Mouse (Mus musculus) cerebellum, postnatal 14 days (tissue): Measurements from ENCODE around the gene Prrx2.
A peak's percentile ranks its signal among the peaks of the same experiment; 100 is the strongest.

Experiments
- DNase-seq, 2 experiments: peaks; one replicate each; pipeline ENCODE4 v3.0.0; 2021; ENCODE audit warnings: mixed read lengths in 2 of 2

Gene Prrx2

DNA sequence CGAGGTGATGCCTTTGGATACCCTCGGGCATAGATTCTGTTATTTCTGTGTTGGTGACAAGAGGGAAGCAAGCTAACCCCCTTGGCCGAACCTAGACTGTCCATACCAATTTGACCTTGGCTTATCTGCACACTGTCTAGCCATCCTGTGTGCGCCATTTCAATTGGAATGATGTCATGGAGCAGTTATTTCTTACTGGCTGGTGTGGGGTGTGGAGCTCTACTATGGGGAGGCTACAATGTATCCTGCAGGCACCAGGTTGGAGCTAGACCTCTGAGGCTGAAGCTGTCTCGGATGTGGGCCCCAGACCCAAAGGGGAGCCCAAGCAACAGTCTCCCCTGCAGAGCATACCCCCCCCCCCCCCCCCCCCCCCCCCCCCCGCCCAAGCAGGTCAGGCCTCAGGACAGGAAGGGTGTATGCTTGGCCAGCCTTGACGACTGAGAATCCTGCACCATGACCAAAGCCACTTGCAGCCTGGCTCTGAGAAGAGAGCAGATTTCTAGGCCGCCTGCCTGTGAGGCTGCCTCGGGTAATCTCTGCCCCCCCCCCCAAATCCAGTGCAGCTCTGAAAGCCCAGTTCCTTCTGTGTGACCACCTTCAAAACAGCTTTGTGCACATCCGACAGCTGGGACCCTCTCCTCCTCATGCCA lies at the start of gene Prrx2:
Prrx2 (plus strand) TSS at position 600 of the 650 bp plus-strand sequence.
- DNase-seq: no peak

DNA sequence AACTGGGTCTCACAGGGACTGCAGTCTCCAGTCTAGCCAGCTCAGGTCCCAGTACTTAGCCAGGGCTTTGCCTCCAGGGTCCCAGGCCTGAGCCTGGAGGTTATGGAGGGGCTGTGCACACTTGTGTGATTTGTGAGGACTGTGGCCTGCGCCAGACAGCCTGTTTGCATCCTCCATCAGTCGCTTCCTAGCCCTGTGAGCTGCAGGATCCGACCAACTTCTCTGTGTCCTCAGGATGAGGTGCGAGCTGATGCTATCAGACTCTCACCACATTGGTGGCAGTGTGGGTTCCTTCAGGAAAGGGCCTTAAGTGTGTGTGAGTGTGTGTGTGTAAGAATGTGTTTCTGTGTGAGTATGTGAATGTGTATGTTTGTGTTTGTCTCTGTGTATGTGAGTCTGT lies 47.3 kb upstream of the Prrx2 start:
- DNase-seq: no peak

- no peak for DNase-seq
Measured at GRCm38 (mm10) chr2:30792061-30792460, 42.7 kb upstream of the Prrx2 start.

DNA sequence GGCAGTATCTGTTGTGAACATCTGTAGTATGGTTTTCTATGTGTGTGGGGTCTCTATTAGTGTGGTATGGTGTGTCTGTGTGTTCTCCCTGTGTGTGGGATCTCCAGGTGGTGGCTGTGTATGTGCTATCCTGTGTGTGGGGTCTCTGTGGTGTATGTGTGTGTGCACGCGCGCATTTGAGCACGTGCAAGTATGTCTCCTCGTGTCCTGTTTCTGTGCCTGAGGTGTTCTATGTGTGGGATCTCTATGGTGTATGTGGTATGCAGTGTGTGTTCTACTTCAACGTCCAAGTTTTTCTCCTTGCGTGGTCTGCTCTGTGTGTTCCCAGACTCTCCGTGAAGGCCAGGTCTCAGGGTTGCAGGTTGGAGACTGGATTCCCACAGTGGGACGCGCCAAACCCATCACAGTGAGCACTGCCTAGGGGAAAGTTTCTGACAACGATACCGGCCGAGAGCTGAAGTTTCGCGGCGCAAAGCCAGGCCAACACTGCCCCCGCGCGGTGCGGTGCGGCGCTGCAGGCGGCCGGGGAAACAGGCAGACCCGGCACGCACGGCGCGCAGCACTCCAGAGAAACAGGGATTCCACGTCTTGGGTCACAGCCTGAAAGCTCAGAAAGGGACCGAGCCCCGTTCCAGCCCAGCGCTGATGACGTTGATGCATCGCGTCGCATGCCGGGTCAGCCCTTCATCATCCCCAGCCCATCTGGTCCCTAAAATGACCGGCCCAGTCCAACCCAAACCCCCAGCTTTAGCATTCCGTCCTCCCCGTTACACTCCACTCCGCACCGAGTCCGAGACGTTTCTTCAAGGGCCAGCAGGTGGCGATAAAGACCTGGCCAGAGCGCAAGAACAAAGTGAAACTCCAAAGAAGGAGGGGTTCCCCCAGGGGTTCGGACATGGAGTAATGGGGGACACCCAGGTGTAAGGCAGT lies 40.3 kb upstream of the Prrx2 start:
- peak; percentile 98 to 99 for DNase-seq

- DNase-seq: peak; percentile 27 to 36
Measured at GRCm38 (mm10) chr2:30795271-30795888, 39.4 kb upstream of the Prrx2 start.

GRCm38 (mm10) chr2:30795889-30796275 lies 38.9 kb upstream of the Prrx2 start:
- peak; percentile 38 to 57 for DNase-seq

GRCm38 (mm10) chr2:30796382-30796781 lies 38.4 kb upstream of the Prrx2 start:
- DNase-seq: peak; percentile 74 to 79

DNA sequence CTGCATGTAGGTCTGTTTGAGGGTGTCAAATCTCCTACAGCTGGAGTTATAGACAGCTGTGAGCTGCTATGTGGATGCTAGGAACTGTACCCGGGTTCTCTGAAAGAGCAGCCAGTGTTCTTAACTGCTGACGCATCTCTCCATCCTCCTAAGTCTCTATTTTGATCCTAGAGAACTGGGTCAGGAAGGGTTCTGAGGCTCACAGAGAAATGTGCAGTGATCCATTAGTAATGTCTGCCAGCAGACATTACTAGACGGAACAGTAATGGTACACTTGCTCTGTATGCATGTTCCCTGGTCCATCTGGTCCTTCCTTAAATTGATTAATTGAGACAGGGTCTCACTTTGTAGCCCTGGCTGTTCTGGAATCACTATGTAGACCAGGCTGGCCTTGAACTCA lies 35.3 kb upstream of the Prrx2 start:
- DNase-seq: no peak

DNA sequence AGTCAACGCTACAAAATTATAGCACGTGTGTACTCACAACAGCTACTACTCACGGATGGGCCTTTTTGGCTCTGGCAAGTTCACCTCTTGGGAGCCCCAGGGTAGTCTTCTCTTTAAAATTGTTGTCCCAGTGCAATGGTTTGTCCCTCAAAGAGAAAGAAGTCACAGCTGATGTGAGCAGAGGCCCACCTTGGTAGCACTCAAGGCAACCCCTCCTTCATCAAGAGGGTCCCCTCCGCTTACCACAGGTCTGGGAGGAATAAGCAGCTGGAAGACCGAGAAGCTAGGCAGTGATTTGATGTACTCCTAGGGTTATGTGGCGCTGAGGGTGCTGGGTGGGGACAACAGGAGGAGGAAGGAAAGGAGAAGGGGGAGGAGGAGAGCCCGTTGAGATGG lies 34.1 kb upstream of the Prrx2 start:
- no peak for DNase-seq

DNA sequence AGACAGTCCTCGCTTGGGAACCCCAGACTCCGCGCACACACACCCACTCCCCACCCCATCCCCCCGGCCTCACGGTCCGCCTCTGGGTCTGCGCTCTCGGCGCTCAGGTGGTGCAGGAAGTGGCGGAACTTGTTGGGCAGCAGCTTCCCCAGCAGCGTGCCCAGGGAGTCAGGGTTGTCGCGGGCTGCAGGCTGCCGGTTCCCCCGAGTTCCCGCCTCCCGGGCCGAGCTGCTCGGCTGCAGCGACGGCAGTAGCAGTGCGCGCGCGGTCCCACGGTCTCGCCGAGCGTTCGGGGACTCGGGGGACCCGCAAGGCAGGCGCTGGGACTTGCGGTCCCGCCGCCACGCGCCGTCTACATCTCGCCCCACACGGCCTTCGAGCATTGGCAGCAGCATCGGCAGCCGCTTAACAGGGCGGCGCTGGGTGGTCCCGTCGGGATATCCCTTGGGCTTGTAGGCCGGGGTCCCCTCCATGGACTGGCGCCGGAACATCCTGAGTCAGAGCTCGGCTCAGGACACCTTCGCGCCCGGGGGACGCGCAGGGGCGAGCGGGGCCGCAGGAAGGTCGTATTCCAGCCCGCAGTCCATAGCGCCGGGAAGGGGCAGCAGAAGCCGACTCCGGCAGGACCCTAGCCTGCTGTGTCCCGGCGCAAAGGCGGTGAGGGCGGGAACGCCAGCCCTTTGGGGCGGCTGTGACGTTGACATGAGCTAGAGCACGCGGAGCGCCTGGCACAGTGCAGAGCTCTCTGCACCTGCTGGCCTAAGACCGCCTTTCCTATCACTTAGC lies 33.5 kb upstream of the Prrx2 start:
- peak; percentile 42 to 44 for DNase-seq

DNA sequence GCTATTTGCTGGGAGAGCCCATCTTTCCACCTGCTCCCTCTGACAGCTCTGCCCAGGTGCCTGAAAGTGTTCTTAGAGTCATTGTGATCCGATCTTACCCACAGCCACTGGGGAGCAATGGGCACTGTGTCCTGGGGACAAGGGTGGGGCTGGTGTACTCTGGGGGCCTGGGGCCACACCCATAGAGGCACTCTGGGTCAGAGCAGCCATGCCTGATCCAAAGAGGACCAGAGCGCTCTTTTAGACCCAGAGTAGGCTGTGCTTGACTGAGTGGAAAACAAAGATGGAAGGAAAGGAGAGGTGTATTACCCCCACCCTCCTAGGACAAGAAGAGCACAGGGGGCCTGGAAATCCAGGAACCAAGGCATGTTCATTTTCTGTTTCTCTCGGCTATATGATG lies 31.2 kb upstream of the Prrx2 start, which contains the start of gene 1700001O22Rik:
1700001O22Rik (minus strand) TSS at position 58 of the 400 bp plus-strand sequence.
- no peak for DNase-seq

DNA sequence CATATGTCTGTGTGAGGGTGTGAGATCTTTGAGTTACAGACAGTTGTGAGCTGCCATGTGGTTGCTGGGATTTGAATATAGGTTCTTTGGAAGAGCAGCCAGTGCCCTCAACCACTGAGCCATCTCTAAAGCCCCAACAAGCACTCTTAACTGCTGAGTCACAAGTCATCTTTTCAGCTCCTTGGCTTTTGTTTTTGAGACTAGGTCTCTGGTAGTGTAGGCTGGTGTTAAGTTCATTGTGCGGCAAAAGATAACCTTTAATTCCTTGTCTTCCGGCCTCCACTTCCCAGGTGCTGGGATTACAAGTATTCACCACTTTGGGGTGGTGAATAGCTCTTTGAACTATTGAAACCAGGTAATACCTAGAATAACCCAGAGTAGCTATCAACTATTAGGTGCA lies 28.8 kb upstream of the Prrx2 start:
- DNase-seq: no peak

- no peak for DNase-seq
Measured at GRCm38 (mm10) chr2:30807147-30807647, 27.6 kb upstream of the Prrx2 start.

- peak; percentile 96 to 98 for DNase-seq
Measured at GRCm38 (mm10) chr2:30807648-30808295, 27.0 kb upstream of the Prrx2 start, which contains the start of gene Ntmt1. Ntmt1 (plus strand) TSS chr2:30807826.

DNA sequence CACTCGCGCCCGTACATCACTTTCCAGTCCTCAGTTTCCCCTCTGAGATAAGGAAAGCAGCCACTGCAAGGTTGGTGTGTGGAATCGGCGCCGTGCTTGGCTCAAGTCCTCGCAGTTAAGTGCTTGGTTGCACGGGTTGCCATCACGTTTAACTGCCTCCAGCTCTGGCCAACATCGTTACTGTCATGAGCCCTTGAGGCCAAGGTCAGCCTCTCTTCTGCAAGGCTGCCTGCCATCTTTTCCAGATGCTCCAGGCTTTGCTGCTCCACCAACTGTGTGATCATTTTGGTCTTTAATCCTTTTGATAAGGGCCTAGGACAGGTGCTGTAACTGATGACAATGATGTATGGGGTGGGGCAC lies 26.5 kb upstream of the Prrx2 start:
- DNase-seq: no peak

DNA sequence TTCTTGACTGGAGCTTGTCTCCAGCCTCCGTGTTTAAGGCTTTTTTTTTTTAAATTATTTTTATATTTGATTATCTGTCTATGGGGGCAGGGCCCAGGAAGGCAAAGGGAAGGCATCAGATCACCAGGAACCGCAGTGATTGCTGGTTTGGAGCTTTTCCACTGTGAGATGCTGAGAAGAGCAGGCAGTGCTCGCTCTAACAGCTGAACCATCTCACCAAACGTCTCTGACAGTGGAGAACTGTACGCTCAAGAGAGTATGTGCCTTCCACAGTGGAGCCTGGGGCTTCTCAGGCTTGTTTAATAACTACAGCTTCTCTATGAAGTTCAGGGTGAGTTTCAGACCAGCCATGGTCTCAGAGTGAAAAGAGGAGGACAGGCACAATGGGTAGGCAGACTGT lies 25.3 kb upstream of the Prrx2 start:
- no peak for DNase-seq

DNA sequence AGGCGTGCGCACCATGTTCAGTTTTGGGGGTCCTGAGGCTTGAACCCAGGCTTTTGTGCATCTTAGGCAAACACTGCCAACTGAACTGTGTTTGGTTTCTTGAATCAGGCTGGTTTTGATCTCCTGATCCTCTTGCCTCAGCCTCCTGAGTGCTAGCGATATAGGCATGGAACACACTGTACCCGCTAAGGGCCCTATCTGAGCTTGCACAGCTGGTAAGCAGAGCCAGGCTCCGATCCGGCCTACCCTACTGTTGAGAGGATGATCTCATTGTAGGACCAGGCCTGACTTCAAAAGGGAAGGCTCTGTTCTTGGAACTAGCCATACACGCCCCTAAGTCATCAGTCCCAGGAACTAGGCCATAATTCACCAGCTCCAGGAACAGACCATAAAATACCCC lies 24.2 kb upstream of the Prrx2 start:
- no peak for DNase-seq

- DNase-seq: no peak
Measured at GRCm38 (mm10) chr2:30816383-30816782, 18.4 kb upstream of the Prrx2 start.

DNA sequence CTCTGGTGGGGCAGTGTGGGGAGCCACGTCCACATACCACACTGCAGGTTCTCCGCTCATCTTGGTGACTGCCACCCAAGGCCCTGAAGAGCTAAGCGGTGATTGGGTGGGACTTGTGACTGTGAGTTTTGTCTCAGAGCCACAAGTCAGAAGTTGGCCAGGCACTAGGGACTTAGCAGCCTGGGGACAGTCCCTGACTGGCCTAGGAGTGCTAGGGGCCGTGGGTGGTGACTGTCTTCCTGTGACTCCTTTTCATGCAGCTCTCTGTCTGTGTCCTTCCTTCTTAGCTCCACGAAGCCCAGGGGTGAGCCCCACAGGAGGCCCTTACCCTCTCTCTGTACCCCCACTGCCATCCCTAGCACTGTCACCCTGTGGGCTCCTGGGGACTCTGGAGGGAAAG lies 14.9 kb upstream of the Prrx2 start:
- no peak for DNase-seq

DNA sequence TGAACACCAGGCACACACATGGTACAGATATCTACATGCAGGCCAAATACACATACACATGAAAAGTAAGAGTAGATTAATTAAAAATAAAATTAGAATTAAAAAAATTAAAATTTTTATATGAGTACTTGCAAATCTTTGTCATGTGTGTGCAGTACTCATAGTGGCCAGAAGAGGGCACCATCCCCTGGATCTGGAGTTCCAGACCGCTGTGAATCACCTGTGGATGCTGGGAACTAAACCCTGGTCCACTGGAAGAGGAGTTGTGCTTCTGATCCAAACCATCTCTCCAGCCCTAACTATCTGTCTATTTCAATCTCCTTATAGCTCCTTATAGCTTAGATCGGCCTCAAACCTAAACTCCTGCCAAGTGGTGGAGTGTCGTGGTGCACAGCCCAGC lies 13.7 kb upstream of the Prrx2 start:
- DNase-seq: peak in 1 of 2 experiments; percentile 41

GRCm38 (mm10) chr2:30822460-30822859 lies 12.3 kb upstream of the Prrx2 start:
- DNase-seq: no peak
